Mouse (Mus musculus) liver, postnatal 0 days (tissue): ENCODE measurements around the gene Il22ra2. TPM values are rescaled to one million over a fixed set of nuclear protein-coding genes. Genes with fewer than 3 reads are reported as not detected.
"Not testable (repeated sequence)": the region's sequence is repeated elsewhere in the genome, so short reads cannot be mapped to it uniquely, and the experiment has no call there.

ENCODE experiments used
- ATAC-seq: fragments of 200-750 bp; cut with Nextera tagmentation; 2 replicates; pipeline ENCODE4 v1.8.0; 2017; ENCODE audit warnings: mild to moderate bottlenecking, moderate library complexity
- DNase-seq: peaks from one replicate; pipeline ENCODE4 v3.0.0-alpha.2; 2016
- H3K27ac ChIP-seq: fragments of 300-500 bp; sonication (generic); 2 replicates; pipeline ENCODE4 v1.5.1; 2014; ENCODE audit warnings: antibody characterized with exemption, moderate library complexity, mild to moderate bottlenecking, low read depth
- H3K27me3 ChIP-seq: fragments of 300-500 bp; sonication (generic); 2 replicates; pipeline ENCODE4 v1.6.1; 2014; ENCODE audit warnings: low read length, control low read depth, mixed read lengths; ENCODE audit not compliant: insufficient read depth
- H3K36me3 ChIP-seq: fragments of 300-500 bp; sonication (generic); replicated peaks from 2 replicates; pipeline ENCODE4 v1.6.1; 2014; ENCODE audit warnings: mild to moderate bottlenecking, control low read depth, low read length, moderate library complexity, mixed read lengths; ENCODE audit not compliant: insufficient read depth
- H3K4me1 ChIP-seq: fragments of 300-500 bp; sonication (generic); 2 replicates; pipeline ENCODE4 v1.6.1; 2014; ENCODE audit warnings: antibody characterized with exemption, mild to moderate bottlenecking, control low read depth; ENCODE audit not compliant: insufficient read depth
- H3K4me2 ChIP-seq: fragments of 300-500 bp; sonication (generic); 2 replicates; pipeline ENCODE4 v1.6.1; 2014; ENCODE audit warnings: low read depth, mild to moderate bottlenecking, low read length, moderate library complexity, mixed read lengths
- H3K4me3 ChIP-seq: fragments of 300-500 bp; sonication (generic); 2 replicates; pipeline ENCODE4 v1.5.1; 2014; ENCODE audit warnings: low read depth, low read length
- H3K9ac ChIP-seq: fragments of 300-500 bp; sonication (generic); replicated peaks from 2 replicates; pipeline ENCODE4 v1.6.1; 2014; ENCODE audit warnings: mild to moderate bottlenecking, moderate library complexity
- H3K9me3 ChIP-seq: fragments of 300-500 bp; sonication (generic); 2 replicates; pipeline ENCODE4 v1.6.1; 2016; ENCODE audit warnings: mild to moderate bottlenecking, control low read depth, low read length, mixed read lengths
- CTCF ChIP-seq: sonication (generic); IDR thresholded peaks from 2 replicates; pipeline ENCODE4 v1.5.1; 2016; ENCODE audit warnings: antibody characterized with exemption, low read depth
- EP300 ChIP-seq: IDR thresholded peaks from 2 replicates; pipeline ENCODE4 v1.6.1; 2016; ENCODE audit warnings: antibody characterized with exemption, low read depth, mild to moderate bottlenecking
- WGBS: fragments of 180-500 bp; shearing (Covaris S2); extraction: QIAGEN DNeasy Blood & Tissue Kit; methylation state at CpG from one replicate; pipeline ENCODE4 v1.1.7; 2014; ENCODE audit not compliant: insufficient replicate concordance; 5-methylcytosine and 5-hydroxymethylcytosine counted together
- polyA plus RNA-seq: library from polyadenylated mRNA; unstranded; fragments of >200 nt; fragmentation: Nextera tagmentation; extraction: Ambion mirVana; gene quantifications from 2 replicates; pipeline ENCODE4 v1.2.1, GENCODE M21; 2015

Il22ra2 gene
- polyA plus RNA-seq, 1 experiment from 2014 or later, result 0.06 TPM

GRCm38 (mm10) chr10:19598091-19598490 lies 23.7 kb upstream of the Il22ra2 start:
- Histone ChIP-seq H3K27ac (no peak overlapping the region), H3K27me3 (no peaks in the 10 kb centered on the region), H3K4me3 (no peak overlapping the region), H3K9ac (no peak overlapping the region), H3K9me3 (no peaks in the 10 kb centered on the region), H3K36me3 (peaks cover 45% of the 10 kb centered on the region), H3K4me2 (no peak overlapping the region), H3K4me1 (peaks cover 32% of the 10 kb centered on the region)
- DNase-seq, result no peak
- peak; percentile 71 for ATAC-seq
- 62% methylated on average over 11 of the region's 11 CpGs for WGBS
- TF ChIP-seq CTCF (no peak), EP300 (no peak)

GRCm38 (mm10) chr10:19599331-19600092 lies 22.3 kb upstream of the Il22ra2 start:
- TF ChIP-seq EP300 (no peak), CTCF (no peak)
- 73% methylated on average over 6 of the region's 6 CpGs for WGBS
- DNase-seq (no peak), ATAC-seq (no peak)
- Histone ChIP-seq H3K4me3 (no peak overlapping the region), H3K36me3 (peaks cover 59% of the 10 kb centered on the region), H3K9me3 (no peaks in the 10 kb centered on the region), H3K27me3 (no peaks in the 10 kb centered on the region), H3K4me2 (no peak overlapping the region), H3K27ac (no peak overlapping the region), H3K4me1 (peaks cover 21% of the 10 kb centered on the region), H3K9ac (no peak overlapping the region)

DNA sequence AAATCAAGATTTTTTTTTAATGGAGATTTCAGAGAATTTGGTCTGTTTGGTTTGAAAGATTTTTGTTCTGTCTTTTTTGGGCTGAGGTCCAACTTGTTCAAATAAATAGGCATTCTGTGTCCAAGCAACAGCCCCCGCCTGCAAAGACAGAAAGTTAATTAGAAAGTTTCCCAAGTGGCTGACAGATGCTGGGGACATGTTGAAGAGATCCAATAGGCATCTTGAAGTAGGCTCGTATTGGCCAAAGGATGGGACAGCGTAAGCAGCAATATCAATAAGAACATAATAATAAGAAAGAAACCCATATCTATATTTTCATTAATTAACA lies 21.7 kb upstream of the Il22ra2 start:
- ATAC-seq (no peak), DNase-seq (no peak)
- WGBS, result 85% methylated on average over 3 of the region's 3 CpGs
- peaks cover 64% of the 10 kb centered on the region for H3K36me3 ChIP-seq
- no peaks in the 10 kb centered on the region for H3K27me3 ChIP-seq
- TF ChIP-seq EP300 (no peak), CTCF (no peak)
- H3K4me1 ChIP-seq, result peaks cover 18% of the 10 kb centered on the region
- H3K9ac ChIP-seq, result no peak overlapping the region
- H3K4me2 ChIP-seq, result no peak overlapping the region
- H3K9me3 ChIP-seq, result no peaks in the 10 kb centered on the region
- H3K4me3 ChIP-seq, result no peak overlapping the region
- H3K27ac ChIP-seq, result no peak overlapping the region

DNA sequence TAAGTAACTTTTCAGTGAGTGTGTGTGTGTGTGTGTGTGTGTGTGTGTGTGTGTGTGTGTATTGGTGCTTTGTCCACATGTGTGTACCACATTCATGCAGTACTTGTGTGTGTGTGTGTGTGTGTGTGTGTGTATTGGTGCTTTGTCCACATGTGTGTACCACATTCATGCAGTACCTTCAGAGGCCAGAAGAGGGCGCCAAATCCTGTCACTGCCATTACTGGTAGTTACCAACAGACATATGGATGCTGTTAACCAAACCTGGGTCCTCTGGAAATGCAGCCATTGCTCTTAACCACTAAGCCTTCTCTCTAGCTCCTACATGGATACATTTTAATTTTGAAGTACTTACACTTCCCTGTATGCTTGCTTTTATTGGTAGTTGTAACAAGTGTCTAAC lies 20.3 kb upstream of the Il22ra2 start:
- WGBS, result 50% methylated on average over 1 of the region's 1 CpGs
- not testable (repeated sequence) for H3K9me3 ChIP-seq, H3K4me2 ChIP-seq, H3K27ac ChIP-seq, H3K4me3 ChIP-seq, H3K27me3 ChIP-seq, ATAC-seq, H3K9ac ChIP-seq
- Histone ChIP-seq H3K4me1 (peaks cover 10% of the 10 kb centered on the region), H3K36me3 (peaks cover 78% of the 10 kb centered on the region)
- TF ChIP-seq CTCF, result peak; percentile 82
- DNase-seq, result peak; percentile 60

- no peaks in the 10 kb centered on the region for H3K9me3 ChIP-seq
- H3K36me3 ChIP-seq, result peaks cover 93% of the 10 kb centered on the region
- H3K4me3 ChIP-seq, result no peak overlapping the region
- H3K9ac ChIP-seq, result no peak overlapping the region
- H3K27me3 ChIP-seq, result no peaks in the 10 kb centered on the region
- peak; percentile 27 for TF ChIP-seq CTCF
- TF ChIP-seq EP300, result no peak
- 76% methylated on average over 6 of the region's 6 CpGs for WGBS
- no peak overlapping the region for H3K4me2 ChIP-seq
- DNase-seq, result no peak
- ATAC-seq, result no peak
- H3K27ac ChIP-seq, result no peak overlapping the region
- H3K4me1 ChIP-seq, result peaks cover 4% of the 10 kb centered on the region
Measured at GRCm38 (mm10) chr10:19603231-19603630, 18.6 kb upstream of the Il22ra2 start.

DNA sequence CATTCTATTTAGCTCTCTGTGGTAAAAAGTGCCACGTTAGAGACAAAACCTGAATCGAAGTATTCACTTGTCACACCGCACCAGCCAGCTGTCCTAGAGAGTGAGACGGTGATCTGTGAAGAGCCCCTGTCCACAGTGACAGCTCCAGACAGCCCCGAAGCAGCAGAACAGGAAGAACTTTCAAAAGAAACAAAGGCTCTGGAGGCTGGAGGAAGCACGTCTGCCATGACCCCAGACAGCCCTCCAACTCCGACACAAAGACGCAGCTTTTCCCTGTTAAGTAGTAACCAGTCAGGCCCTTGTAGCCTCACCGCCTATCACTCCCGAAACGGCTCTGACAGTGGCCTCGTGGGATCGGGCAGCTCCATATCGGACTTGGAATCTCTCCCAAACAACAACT lies 12.7 kb upstream of the Il22ra2 start:
- Histone ChIP-seq H3K27me3 (no peaks in the 10 kb centered on the region), H3K4me1 (peaks cover 7% of the 10 kb centered on the region), H3K36me3 (peaks cover 56% of the 10 kb centered on the region), H3K4me2 (no peak overlapping the region), H3K4me3 (no peak overlapping the region), H3K9me3 (no peaks in the 10 kb centered on the region), H3K9ac (no peak overlapping the region), H3K27ac (no peak overlapping the region)
- no peak for DNase-seq
- TF ChIP-seq EP300 (no peak), CTCF (no peak)
- whole genome bisulfite sequencing, result 76% methylated on average over 14 of the region's 14 CpGs
- ATAC-seq, result no peak
